Mouse (Mus musculus): ENCODE results near the gene Nup107. TPM values are rescaled to one million over a fixed set of nuclear protein-coding genes. Genes with fewer than 3 reads are reported as not detected.
"Not testable (repeated sequence)": the region's sequence is repeated elsewhere in the genome, so short reads cannot be mapped to it uniquely, and the experiment has no call there.

Gene Nup107
- polyA plus RNA-seq, 1 experiment from 2014 or later: 77.5 TPM

- Histone ChIP-seq H3K9me3 (ENCODE audit: control insufficient read depth, low read length) (no peaks in the 10 kb centered on the region), H3K9ac (ENCODE audit: low read depth, low read length) (peak overlapping the region; percentile 87; the same call in 1 of the 2 replicates), H3K27me3 (ENCODE audit: control insufficient read depth, insufficient read depth, low read length) (no peaks in the 10 kb centered on the region), H3K4me1 (ENCODE audit: control insufficient read depth, insufficient read depth, low read length) (peaks cover 7% of the 10 kb centered on the region), H3K36me3 (ENCODE audit: control insufficient read depth, insufficient read depth, low read length) (peaks cover 37% of the 10 kb centered on the region), H3K4me2 (replicated peaks; ENCODE audit: low read depth, low read length) (peak overlapping the region; percentile 84), H3K27ac (ENCODE audit: low read depth, low read length) (peak overlapping the region; percentile 85; the same call in 1 of the 2 replicates), H3K4me3 (ENCODE audit: low read length) (peak overlapping the region; percentile 61)
- ATAC-seq (ENCODE audit: low FRiP score, low TSS enrichment): no peak
- 48% methylated on average over 12 of the region's 12 CpGs for WGBS
Observed at GRCm38 (mm10) chr10:117709326-117709830, 83.1 kb downstream of the Nup107 start.

DNA sequence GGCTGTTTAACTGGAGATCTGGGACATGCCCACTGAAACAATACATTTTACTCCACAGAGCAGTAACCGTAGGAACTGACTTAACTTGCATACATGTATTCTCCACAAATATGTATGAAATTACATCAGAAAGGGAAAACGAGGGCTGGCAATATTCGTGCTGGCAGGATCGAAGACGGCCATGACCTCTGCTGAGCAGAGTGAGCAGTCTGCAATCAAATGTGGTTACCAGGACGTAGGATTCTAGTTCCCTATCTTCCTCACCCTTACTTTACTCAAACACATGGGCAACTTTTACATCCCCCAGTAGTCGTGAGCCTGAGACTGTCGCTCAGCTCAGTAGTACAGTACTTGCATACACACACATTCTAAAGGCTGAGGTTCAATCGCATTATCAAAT lies 83.6 kb downstream of the Nup107 start:
- no peak overlapping the region for H3K27ac ChIP-seq (ENCODE audit: low read depth, low read length)
- H3K36me3 ChIP-seq (ENCODE audit: control insufficient read depth, insufficient read depth, low read length): peaks cover 42% of the 10 kb centered on the region
- ATAC-seq (ENCODE audit: low FRiP score, low TSS enrichment): no peak
- WGBS: 90% methylated on average over 9 of the region's 9 CpGs
- no peaks in the 10 kb centered on the region for H3K9me3 ChIP-seq (ENCODE audit: control insufficient read depth, low read length)
- peak overlapping the region; percentile 84; the same call in 1 of the 2 replicates for H3K4me2 ChIP-seq (replicated peaks; ENCODE audit: low read depth, low read length)
- no peak overlapping the region; the same call in 1 of the 2 replicates for H3K9ac ChIP-seq (ENCODE audit: low read depth, low read length)
- H3K27me3 ChIP-seq (ENCODE audit: control insufficient read depth, insufficient read depth, low read length): no peaks in the 10 kb centered on the region
- H3K4me1 ChIP-seq (ENCODE audit: control insufficient read depth, insufficient read depth, low read length): peaks cover 7% of the 10 kb centered on the region
- H3K4me3 ChIP-seq (ENCODE audit: low read length): peak overlapping the region; percentile 61

GRCm38 (mm10) chr10:117708376-117708775 lies 84.1 kb downstream of the Nup107 start:
- no peak for ATAC-seq (ENCODE audit: low FRiP score, low TSS enrichment)
- H3K9me3 ChIP-seq (ENCODE audit: control insufficient read depth, low read length): no peaks in the 10 kb centered on the region
- H3K36me3 ChIP-seq (ENCODE audit: control insufficient read depth, insufficient read depth, low read length): peaks cover 46% of the 10 kb centered on the region
- no peaks in the 10 kb centered on the region for H3K27me3 ChIP-seq (ENCODE audit: control insufficient read depth, insufficient read depth, low read length)
- H3K4me3 ChIP-seq (ENCODE audit: low read length): no peak overlapping the region
- WGBS: 95% methylated on average over 2 of the region's 2 CpGs
- H3K4me1 ChIP-seq (ENCODE audit: control insufficient read depth, insufficient read depth, low read length): peaks cover 7% of the 10 kb centered on the region
- H3K4me2 ChIP-seq (replicated peaks; ENCODE audit: low read depth, low read length): no peak overlapping the region
- H3K27ac ChIP-seq (ENCODE audit: low read depth, low read length): no peak overlapping the region
- no peak overlapping the region for H3K9ac ChIP-seq (ENCODE audit: low read depth, low read length)

- no peak for ATAC-seq (ENCODE audit: low FRiP score, low TSS enrichment)
- H3K9ac ChIP-seq (ENCODE audit: low read depth, low read length): no peak overlapping the region
- H3K27me3 ChIP-seq (ENCODE audit: control insufficient read depth, insufficient read depth, low read length): no peaks in the 10 kb centered on the region
Observed at GRCm38 (mm10) chr10:117707114-117707838, 85.2 kb downstream of the Nup107 start.

DNA sequence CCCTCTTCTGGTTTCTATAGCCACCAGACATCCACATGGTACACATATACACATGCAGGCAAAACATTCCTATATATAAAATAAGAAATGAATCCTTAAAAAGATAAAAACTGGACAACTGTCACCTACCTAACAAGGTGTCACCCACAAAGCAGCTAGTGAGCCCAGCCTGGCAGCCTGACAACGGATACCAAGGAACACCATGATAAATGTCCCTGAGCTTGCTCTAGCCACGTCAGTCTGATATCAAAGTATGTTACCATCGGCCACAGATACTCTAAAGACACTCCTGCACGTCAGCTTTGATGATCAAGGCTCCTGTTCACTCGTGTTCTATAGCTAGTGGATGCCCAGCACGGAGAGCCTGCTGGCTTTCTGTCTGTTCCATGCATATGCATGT lies 86.1 kb downstream of the Nup107 start:
- WGBS: 88% methylated on average over 6 of the region's 6 CpGs
- Histone ChIP-seq H3K27ac (ENCODE audit: low read depth, low read length) (no peak overlapping the region), H3K27me3 (ENCODE audit: control insufficient read depth, insufficient read depth, low read length) (no peaks in the 10 kb centered on the region), H3K4me1 (ENCODE audit: control insufficient read depth, insufficient read depth, low read length) (peaks cover 7% of the 10 kb centered on the region), H3K36me3 (ENCODE audit: control insufficient read depth, insufficient read depth, low read length) (peaks cover 65% of the 10 kb centered on the region), H3K9ac (ENCODE audit: low read depth, low read length) (no peak overlapping the region), H3K9me3 (ENCODE audit: control insufficient read depth, low read length) (no peaks in the 10 kb centered on the region), H3K4me3 (ENCODE audit: low read length) (no peak overlapping the region), H3K4me2 (replicated peaks; ENCODE audit: low read depth, low read length) (no peak overlapping the region)
- ATAC-seq (ENCODE audit: low FRiP score, low TSS enrichment): no peak

More at GRCm38 (mm10) chr10:117707114-117707838, 85.2 kb downstream of the Nup107 start:
- Histone ChIP-seq H3K4me1 (ENCODE audit: control insufficient read depth, insufficient read depth, low read length) (peaks cover 7% of the 10 kb centered on the region), H3K9me3 (ENCODE audit: control insufficient read depth, low read length) (no peaks in the 10 kb centered on the region), H3K4me3 (ENCODE audit: low read length) (no peak overlapping the region), H3K36me3 (ENCODE audit: control insufficient read depth, insufficient read depth, low read length) (peaks cover 57% of the 10 kb centered on the region), H3K27ac (ENCODE audit: low read depth, low read length) (no peak overlapping the region), H3K4me2 (replicated peaks; ENCODE audit: low read depth, low read length) (no peak overlapping the region)
- WGBS: 92% methylated on average over 2 of the region's 2 CpGs

- H3K27ac ChIP-seq (ENCODE audit: low read depth, low read length): no peak overlapping the region
- ATAC-seq (ENCODE audit: low FRiP score, low TSS enrichment): no peak
- H3K9me3 ChIP-seq (ENCODE audit: control insufficient read depth, low read length): no peaks in the 10 kb centered on the region
- H3K27me3 ChIP-seq (ENCODE audit: control insufficient read depth, insufficient read depth, low read length): no peaks in the 10 kb centered on the region
- H3K4me1 ChIP-seq (ENCODE audit: control insufficient read depth, insufficient read depth, low read length): peaks cover 7% of the 10 kb centered on the region
- peaks cover 69% of the 10 kb centered on the region for H3K36me3 ChIP-seq (ENCODE audit: control insufficient read depth, insufficient read depth, low read length)
- no peak overlapping the region for H3K4me3 ChIP-seq (ENCODE audit: low read length)
- no peak overlapping the region for H3K4me2 ChIP-seq (replicated peaks; ENCODE audit: low read depth, low read length)
- no peak overlapping the region for H3K9ac ChIP-seq (ENCODE audit: low read depth, low read length)
Observed at GRCm38 (mm10) chr10:117705806-117706205, 86.7 kb downstream of the Nup107 start.

DNA sequence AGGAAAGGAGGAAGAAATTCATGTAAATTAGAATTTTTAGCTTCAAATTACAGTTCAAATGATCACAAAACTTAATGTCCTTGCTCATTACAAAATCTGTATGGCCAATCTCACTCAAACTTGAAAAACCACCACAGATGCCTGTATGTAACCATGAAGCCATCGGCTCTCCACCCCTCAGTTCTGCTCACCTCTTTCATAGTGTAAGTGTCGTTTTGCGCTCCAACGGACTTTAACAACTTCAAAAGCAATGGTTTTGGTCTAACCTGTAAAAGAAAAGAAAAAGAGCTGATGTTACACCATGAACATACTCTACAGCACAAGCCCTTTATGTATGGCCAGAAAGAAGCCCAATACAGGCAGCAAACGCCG lies 87.6 kb downstream of the Nup107 start:
- Histone ChIP-seq H3K4me2 (replicated peaks; ENCODE audit: low read depth, low read length) (no peak overlapping the region), H3K27me3 (ENCODE audit: control insufficient read depth, insufficient read depth, low read length) (no peaks in the 10 kb centered on the region), H3K36me3 (ENCODE audit: control insufficient read depth, insufficient read depth, low read length) (peaks cover 77% of the 10 kb centered on the region), H3K4me1 (ENCODE audit: control insufficient read depth, insufficient read depth, low read length) (peaks cover 7% of the 10 kb centered on the region), H3K9ac (ENCODE audit: low read depth, low read length) (no peak overlapping the region), H3K9me3 (ENCODE audit: control insufficient read depth, low read length) (no peaks in the 10 kb centered on the region), H3K27ac (ENCODE audit: low read depth, low read length) (no peak overlapping the region), H3K4me3 (ENCODE audit: low read length) (no peak overlapping the region)
- whole genome bisulfite sequencing: 93% methylated on average over 6 of the region's 6 CpGs
- no peak for ATAC-seq (ENCODE audit: low FRiP score, low TSS enrichment)

GRCm38 (mm10) chr10:117704314-117704963 lies 88.1 kb downstream of the Nup107 start:
- H3K36me3 ChIP-seq (ENCODE audit: control insufficient read depth, insufficient read depth, low read length): peaks cover 82% of the 10 kb centered on the region
- WGBS: 95% methylated on average over 6 of the region's 6 CpGs
- not testable (repeated sequence) for H3K27me3 ChIP-seq (ENCODE audit: control insufficient read depth, insufficient read depth, low read length); H3K9me3 ChIP-seq (ENCODE audit: control insufficient read depth, low read length); H3K27ac ChIP-seq (ENCODE audit: low read depth, low read length); H3K4me2 ChIP-seq (replicated peaks; ENCODE audit: low read depth, low read length); H3K4me1 ChIP-seq (ENCODE audit: control insufficient read depth, insufficient read depth, low read length); ATAC-seq (ENCODE audit: low FRiP score, low TSS enrichment); H3K9ac ChIP-seq (ENCODE audit: low read depth, low read length); H3K4me3 ChIP-seq (ENCODE audit: low read length)

GRCm38 (mm10) chr10:117703506-117703905 lies 89.0 kb downstream of the Nup107 start:
- H3K9me3 ChIP-seq (ENCODE audit: control insufficient read depth, low read length): no peaks in the 10 kb centered on the region
- WGBS: 77% methylated on average over 3 of the region's 3 CpGs
- ATAC-seq (ENCODE audit: low FRiP score, low TSS enrichment): no peak
- no peaks in the 10 kb centered on the region for H3K27me3 ChIP-seq (ENCODE audit: control insufficient read depth, insufficient read depth, low read length)
- no peak overlapping the region for H3K27ac ChIP-seq (ENCODE audit: low read depth, low read length)
- peaks cover 86% of the 10 kb centered on the region for H3K36me3 ChIP-seq (ENCODE audit: control insufficient read depth, insufficient read depth, low read length)
- no peak overlapping the region for H3K9ac ChIP-seq (ENCODE audit: low read depth, low read length)
- H3K4me2 ChIP-seq (replicated peaks; ENCODE audit: low read depth, low read length): no peak overlapping the region
- no peak overlapping the region for H3K4me3 ChIP-seq (ENCODE audit: low read length)
- H3K4me1 ChIP-seq (ENCODE audit: control insufficient read depth, insufficient read depth, low read length): no peaks in the 10 kb centered on the region
